Mouse (Mus musculus) liver, embryonic 15.5 days (tissue): ENCODE results near the gene 0610030E20Rik. TPM values are rescaled to one million over a fixed set of nuclear protein-coding genes. Genes with fewer than 3 reads are reported as not detected.
A peak's percentile ranks its signal among the peaks of the same experiment; 100 is the strongest.

Experiments
- ATAC-seq: fragments of 200-750 bp; cut with Nextera tagmentation; 2 replicates; pipeline ENCODE4 v1.8.0; 2017; ENCODE audit warnings: moderate number of reproducible peaks, mild to moderate bottlenecking, moderate library complexity; ENCODE audit not compliant: insufficient read depth
- H3K27ac ChIP-seq: fragments of 300-500 bp; sonication (generic); replicated peaks from 2 replicates; pipeline ENCODE4 v1.5.1; 2015; ENCODE audit warnings: mild to moderate bottlenecking, inconsistent platforms
- H3K27me3 ChIP-seq: fragments of 300-500 bp; sonication (generic); 2 replicates; pipeline ENCODE4 v1.6.1; 2015; ENCODE audit warnings: mild to moderate bottlenecking, inconsistent platforms
- H3K36me3 ChIP-seq: fragments of 300-500 bp; sonication (generic); replicated peaks from 2 replicates; pipeline ENCODE4 v1.6.1; 2015; ENCODE audit warnings: moderate library complexity, mild to moderate bottlenecking, inconsistent platforms
- H3K4me1 ChIP-seq: fragments of 300-500 bp; sonication (generic); replicated peaks from 2 replicates; pipeline ENCODE4 v1.6.1; 2015; ENCODE audit warnings: inconsistent platforms
- H3K4me2 ChIP-seq: fragments of 300-500 bp; sonication (generic); 2 replicates; pipeline ENCODE4 v1.6.1; 2015; ENCODE audit warnings: moderate library complexity, mild to moderate bottlenecking, inconsistent platforms
- H3K4me3 ChIP-seq: fragments of 300-500 bp; sonication (generic); replicated peaks from 2 replicates; pipeline ENCODE4 v1.5.1; 2015; ENCODE audit warnings: mild to moderate bottlenecking, inconsistent platforms
- H3K9ac ChIP-seq: fragments of 300-500 bp; sonication (generic); 2 replicates; pipeline ENCODE4 v1.6.1; 2015; ENCODE audit warnings: moderate library complexity, mild to moderate bottlenecking, inconsistent platforms
- H3K9me3 ChIP-seq: fragments of 300-500 bp; sonication (generic); replicated peaks from 2 replicates; pipeline ENCODE4 v1.6.1; 2016; ENCODE audit warnings: inconsistent platforms
- WGBS: fragments of 180-500 bp; shearing (Covaris S2); methylation state at CpG from one replicate; pipeline ENCODE4 v1.1.7; 2015; ENCODE audit warnings: mixed read lengths; ENCODE audit not compliant: insufficient replicate concordance; 5-methylcytosine and 5-hydroxymethylcytosine counted together
- polyA plus RNA-seq: library from polyadenylated mRNA; unstranded; fragments of >200 nt; fragmentation: Nextera tagmentation; extraction: Ambion mirVana; gene quantifications from 2 replicates; pipeline ENCODE4 v1.2.1, GENCODE M21; 2015

The 0610030E20Rik gene
- 11.6 and 14.5 TPM in 2 replicates for polyA plus RNA-seq

DNA sequence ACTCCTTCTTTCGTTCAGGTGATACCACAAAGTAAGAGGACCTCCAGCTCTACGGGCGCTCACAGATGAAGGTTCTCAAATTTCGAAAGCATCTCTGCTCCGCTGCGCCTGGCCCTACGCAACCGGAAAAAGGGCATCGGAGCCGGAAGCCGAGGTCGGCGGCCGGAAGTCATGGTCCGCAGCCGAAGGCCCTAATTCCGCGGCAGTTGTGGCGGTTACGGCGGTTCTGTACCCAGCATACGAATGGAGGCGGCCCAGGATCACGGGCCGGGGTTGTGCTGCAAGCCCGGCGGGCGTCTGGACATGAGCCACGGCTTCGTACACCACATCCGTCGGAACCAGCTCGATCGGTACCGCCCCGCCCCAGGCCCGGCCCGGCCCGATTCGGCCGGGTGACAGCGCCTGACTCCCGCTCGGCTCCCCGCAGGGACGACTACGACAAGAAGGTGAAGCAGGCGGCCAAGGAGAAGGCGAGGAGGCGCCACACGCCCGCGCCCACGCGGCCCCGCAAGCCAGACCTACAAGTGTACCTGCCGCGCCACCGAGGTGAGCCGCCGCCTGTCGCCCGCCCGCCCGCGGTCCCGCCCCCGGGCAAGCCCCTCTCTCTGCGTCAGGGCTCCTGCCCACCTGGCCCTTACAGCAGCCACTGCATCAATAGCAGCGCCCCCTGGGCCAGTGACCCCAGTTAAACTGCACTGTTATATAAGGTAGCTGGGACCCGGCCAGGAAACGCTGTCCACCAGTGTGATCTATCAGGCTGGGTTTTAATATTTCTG lies at the start of gene 0610030E20Rik:
0610030E20Rik (plus strand) TSS at position 152 of the 776 bp plus-strand sequence.
- H3K4me1 ChIP-seq = peaks cover 83% of the 10 kb centered on the region
- ATAC-seq = peak; percentile 57
- under 1% methylated on average over 68 of the region's 72 CpGs for WGBS
- peaks cover 37% of the 10 kb centered on the region for H3K36me3 ChIP-seq
- peak within 1 kb of the TSS; percentile 99 for H3K9ac ChIP-seq
- H3K4me3 ChIP-seq = peak within 1 kb of the TSS; percentile 93
- peak within 1 kb of the TSS; percentile 94 for H3K4me2 ChIP-seq
- peak within 1 kb of the TSS; percentile 93 for H3K27ac ChIP-seq
- no peaks in the 10 kb centered on the region for H3K27me3 ChIP-seq
- H3K9me3 ChIP-seq = no peaks in the 10 kb centered on the region

DNA sequence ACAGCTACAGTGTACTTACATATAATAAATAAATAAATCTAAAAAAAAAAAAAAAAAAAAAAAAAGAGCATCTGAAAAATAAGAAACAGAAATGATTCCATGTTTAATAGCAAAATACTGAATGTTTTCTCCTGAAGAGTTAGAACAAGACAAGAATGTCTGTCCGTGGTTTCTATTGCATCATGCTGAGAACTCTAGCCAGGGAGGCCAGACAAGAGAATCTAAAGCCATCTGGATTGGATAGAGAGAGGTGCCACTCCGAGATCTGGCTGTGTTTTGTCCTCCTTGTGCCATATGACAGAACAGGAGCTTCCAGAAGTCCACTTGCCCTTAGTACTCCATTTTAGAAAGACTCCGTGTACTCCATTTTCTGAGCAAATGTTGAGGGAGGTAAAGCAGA lies 49.3 kb upstream of the 0610030E20Rik start:
- H3K4me3 ChIP-seq = no peak overlapping the region
- H3K4me2 ChIP-seq = no peak overlapping the region
- H3K27me3 ChIP-seq = peaks cover 21% of the 10 kb centered on the region; the same call in 1 of the 2 replicates
- H3K9ac ChIP-seq = no peak overlapping the region
- ATAC-seq = no peak
- H3K9me3 ChIP-seq = no peaks in the 10 kb centered on the region
- no peak overlapping the region for H3K27ac ChIP-seq
- WGBS = 58% methylated on average over 3 of the region's 3 CpGs
- H3K36me3 ChIP-seq = no peaks in the 10 kb centered on the region
- peaks cover 17% of the 10 kb centered on the region for H3K4me1 ChIP-seq

DNA sequence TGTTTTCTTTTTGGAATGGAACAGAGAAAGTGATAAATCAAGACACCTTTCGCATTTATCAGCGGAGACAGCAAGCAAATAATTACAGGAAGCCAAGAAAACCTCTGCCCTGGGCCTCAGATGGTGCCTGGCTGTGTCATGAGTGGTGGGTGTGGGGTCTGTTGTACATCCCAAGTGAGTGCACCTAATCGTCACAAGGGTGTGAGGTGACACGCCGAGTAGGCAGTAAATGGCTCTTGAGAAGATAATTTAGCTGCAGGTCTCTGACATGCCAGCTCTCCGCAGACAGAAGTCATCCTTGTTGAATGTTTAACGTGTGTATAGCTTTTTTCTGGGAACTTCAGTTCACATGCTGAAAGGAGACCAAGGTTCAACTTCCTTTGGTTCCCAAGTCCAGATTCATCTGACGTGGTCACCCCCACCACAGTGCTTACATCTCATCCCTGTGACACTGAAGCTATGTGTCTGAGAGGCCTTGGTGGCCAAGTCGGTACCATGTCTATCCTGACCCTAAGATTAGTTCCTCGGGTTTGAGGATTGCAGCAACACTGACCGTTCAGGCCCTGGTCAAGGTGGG lies 44.7 kb upstream of the 0610030E20Rik start:
- WGBS = 60% methylated on average over 11 of the region's 11 CpGs
- peak; percentile 59; the same call in 1 of the 2 replicates for ATAC-seq
- H3K9me3 ChIP-seq = no peaks in the 10 kb centered on the region
- no peaks in the 10 kb centered on the region for H3K36me3 ChIP-seq
- H3K4me3 ChIP-seq = no peak overlapping the region
- H3K4me1 ChIP-seq = peaks cover 24% of the 10 kb centered on the region
- peak overlapping the region; percentile 62; the same call in 1 of the 2 replicates for H3K27ac ChIP-seq
- no peak overlapping the region for H3K9ac ChIP-seq
- H3K4me2 ChIP-seq = no peak overlapping the region
- H3K27me3 ChIP-seq = no peaks in the 10 kb centered on the region

DNA sequence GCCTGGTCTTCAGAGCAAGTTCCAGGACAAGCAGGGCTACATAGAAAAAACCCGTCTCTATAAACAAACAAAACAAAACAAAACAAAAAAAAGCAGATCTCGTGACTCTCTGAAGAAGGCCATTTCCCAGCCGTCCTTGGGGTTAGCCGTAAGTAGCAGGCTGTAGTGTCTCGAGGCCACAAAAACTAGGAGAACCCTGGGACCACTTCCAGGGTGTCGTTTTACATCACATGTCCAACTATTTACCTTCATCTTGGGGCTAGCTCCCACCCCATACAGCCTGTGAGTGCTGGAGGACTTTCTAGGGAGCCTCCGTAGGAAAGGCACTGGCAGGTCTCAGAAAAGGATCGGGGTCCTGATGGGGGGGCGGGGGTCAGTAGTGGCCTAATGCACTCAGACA lies 43.6 kb upstream of the 0610030E20Rik start:
- Histone ChIP-seq H3K9me3 (no peaks in the 10 kb centered on the region), H3K4me2 (no peak overlapping the region), H3K4me1 (peaks cover 24% of the 10 kb centered on the region), H3K36me3 (no peaks in the 10 kb centered on the region), H3K9ac (no peak overlapping the region), H3K27me3 (no peaks in the 10 kb centered on the region), H3K4me3 (no peak overlapping the region), H3K27ac (no peak overlapping the region)
- ATAC-seq = no peak
- 61% methylated on average over 9 of the region's 9 CpGs for WGBS

DNA sequence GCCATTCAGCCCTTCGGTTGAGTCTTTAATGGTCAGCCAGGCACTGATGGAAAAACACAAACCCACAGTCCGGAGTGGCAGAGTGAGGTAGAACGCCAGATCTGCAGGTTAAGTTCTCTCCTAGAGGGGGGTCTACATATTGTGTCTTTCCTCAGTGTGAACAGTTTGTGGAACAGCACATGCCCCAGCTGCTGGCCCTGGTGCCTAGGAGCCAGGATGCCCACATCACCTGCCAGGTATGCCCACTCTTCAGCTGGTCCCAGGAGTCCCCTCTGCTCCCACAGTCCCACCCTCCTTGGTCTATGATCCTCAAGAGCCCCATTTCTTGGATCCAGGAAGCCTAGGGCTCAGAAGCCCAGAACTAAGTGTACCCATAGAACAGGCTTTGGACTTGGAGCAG lies 34.9 kb upstream of the 0610030E20Rik start:
- peaks cover 39% of the 10 kb centered on the region for H3K36me3 ChIP-seq
- no peak overlapping the region for H3K9ac ChIP-seq
- H3K27ac ChIP-seq = no peak overlapping the region
- H3K4me1 ChIP-seq = no peaks in the 10 kb centered on the region
- 78% methylated on average over 3 of the region's 3 CpGs for WGBS
- H3K9me3 ChIP-seq = no peaks in the 10 kb centered on the region
- H3K4me3 ChIP-seq = no peak overlapping the region
- H3K4me2 ChIP-seq = no peak overlapping the region
- no peaks in the 10 kb centered on the region for H3K27me3 ChIP-seq
- ATAC-seq = no peak

DNA sequence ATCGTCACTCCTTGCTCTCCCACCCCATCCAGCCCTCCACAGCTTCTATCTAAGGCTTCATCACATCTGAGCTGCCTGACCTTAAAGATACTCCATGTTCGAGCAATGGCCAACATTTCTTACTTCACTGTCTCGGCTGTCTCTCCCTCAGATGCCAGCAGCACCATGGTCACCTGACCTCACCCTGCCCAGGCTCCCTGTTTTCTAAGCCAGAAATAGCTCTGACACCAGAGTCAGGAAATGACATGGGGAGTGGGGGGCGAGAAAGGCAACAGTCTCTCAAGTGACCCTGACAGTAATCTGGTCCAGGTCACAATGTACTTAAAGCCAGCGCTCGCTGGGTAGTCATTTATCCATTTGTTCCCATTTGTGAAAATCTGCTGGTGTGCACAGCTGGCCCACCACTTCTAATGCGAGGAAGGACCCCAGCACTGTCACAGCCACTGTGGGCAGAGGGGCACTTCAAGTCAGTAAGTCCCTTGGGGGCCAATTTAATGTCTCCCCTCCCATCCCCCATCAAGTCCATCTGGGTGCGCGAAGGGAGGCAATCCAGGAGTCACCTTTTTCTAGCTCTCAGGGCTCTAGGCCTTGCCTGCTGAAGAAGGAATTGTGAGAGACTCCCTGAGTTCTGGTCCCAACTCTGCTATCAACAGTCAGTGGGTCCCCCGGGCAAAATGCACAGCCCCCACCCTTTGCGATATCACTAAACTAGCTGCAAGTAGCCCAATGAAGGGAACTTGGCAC lies 33.8 kb upstream of the 0610030E20Rik start:
- WGBS = 76% methylated on average over 11 of the region's 11 CpGs
- no peaks in the 10 kb centered on the region for H3K4me1 ChIP-seq
- ATAC-seq = no peak
- H3K36me3 ChIP-seq = peaks cover 50% of the 10 kb centered on the region
- H3K27me3 ChIP-seq = no peaks in the 10 kb centered on the region
- no peaks in the 10 kb centered on the region for H3K9me3 ChIP-seq
- no peak overlapping the region for H3K27ac ChIP-seq
- no peak overlapping the region for H3K4me2 ChIP-seq
- no peak overlapping the region for H3K9ac ChIP-seq
- no peak overlapping the region for H3K4me3 ChIP-seq

DNA sequence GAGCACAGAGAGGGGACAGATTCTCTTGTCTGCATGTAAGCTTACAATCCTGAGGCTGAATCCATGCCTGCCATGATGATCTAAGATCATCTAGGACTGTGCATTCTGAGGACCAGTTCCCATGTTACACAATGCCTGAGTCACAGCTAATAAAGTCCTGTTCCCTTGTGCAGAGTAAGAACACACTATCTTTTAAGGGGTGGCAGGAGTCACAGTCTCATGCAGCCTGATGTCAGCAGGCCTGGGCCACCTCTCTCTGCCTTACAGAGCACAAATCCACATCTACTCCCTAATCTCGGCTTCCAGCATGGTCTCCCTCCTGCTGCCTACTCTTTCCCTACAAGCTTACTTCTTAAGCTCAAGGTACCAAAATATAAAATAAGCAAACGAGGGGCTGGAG lies 31.7 kb upstream of the 0610030E20Rik start:
- no peaks in the 10 kb centered on the region for H3K9me3 ChIP-seq
- ATAC-seq = no peak
- peaks cover 71% of the 10 kb centered on the region for H3K36me3 ChIP-seq
- no peak overlapping the region for H3K9ac ChIP-seq
- H3K4me3 ChIP-seq = no peak overlapping the region
- H3K4me1 ChIP-seq = 0 out of 2 replicates have a peak, but pooled peaks cover 3% of the 10 kb centered on the region
- no peak overlapping the region for H3K27ac ChIP-seq
- WGBS = 67% methylated on average over 2 of the region's 2 CpGs
- no peaks in the 10 kb centered on the region for H3K27me3 ChIP-seq
- no peak overlapping the region for H3K4me2 ChIP-seq

DNA sequence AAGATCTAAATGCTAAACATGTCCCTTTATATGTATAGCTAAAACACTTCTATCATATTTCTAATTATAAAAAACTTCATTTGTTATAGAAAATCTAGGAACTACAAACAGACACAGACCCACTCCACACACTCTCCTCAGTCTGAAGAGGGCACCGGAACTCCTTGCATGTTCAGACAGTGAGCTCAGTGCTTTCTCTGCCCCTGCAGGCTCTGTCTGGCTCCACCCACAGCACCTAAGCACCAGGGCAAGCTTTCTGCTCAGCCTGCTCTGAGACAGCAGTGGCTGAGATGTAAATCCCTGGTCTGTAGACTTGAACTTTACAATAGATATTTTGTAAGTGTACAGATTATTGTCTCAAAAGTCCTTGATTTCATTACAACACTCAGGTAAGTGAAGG lies 31.1 kb upstream of the 0610030E20Rik start:
- WGBS = 60% methylated on average over 1 of the region's 1 CpGs

DNA sequence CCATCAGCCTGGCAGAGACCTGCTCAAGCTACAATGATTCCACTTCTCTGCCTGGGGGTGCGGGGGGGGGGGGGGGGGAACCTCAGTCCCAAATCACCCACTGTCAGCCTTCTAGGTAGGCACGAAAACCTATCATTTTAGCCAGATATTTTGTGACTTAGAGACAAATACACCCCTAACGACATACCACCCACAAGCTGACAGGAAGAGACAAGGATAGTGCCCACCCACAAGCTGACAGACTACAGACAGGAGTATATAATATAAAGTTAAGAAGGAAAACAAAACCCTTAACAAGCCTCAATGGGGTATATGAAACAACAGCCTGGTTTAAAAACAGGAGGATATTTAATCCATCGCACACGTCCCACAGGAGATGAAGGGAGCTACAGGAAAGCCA lies 28.7 kb upstream of the 0610030E20Rik start:
- Histone ChIP-seq H3K36me3 (peaks cover 87% of the 10 kb centered on the region), H3K4me2 (no peak overlapping the region), H3K4me3 (no peak overlapping the region), H3K27me3 (no peaks in the 10 kb centered on the region), H3K9ac (no peak overlapping the region), H3K4me1 (peaks cover 10% of the 10 kb centered on the region), H3K9me3 (no peaks in the 10 kb centered on the region), H3K27ac (no peak overlapping the region)
- WGBS = 49% methylated on average over 5 of the region's 5 CpGs
- ATAC-seq = no peak; the same call in 1 of the 2 replicates

More for the DNA sequence above, 31.1 kb upstream of the 0610030E20Rik start:
- Histone ChIP-seq H3K4me2 (no peak overlapping the region), H3K9me3 (no peaks in the 10 kb centered on the region), H3K4me3 (no peak overlapping the region), H3K27me3 (no peaks in the 10 kb centered on the region), H3K9ac (no peak overlapping the region), H3K27ac (no peak overlapping the region), H3K36me3 (peaks cover 78% of the 10 kb centered on the region), H3K4me1 (0 out of 2 replicates have a peak, but pooled peaks cover 3% of the 10 kb centered on the region)
- ATAC-seq = no peak

DNA sequence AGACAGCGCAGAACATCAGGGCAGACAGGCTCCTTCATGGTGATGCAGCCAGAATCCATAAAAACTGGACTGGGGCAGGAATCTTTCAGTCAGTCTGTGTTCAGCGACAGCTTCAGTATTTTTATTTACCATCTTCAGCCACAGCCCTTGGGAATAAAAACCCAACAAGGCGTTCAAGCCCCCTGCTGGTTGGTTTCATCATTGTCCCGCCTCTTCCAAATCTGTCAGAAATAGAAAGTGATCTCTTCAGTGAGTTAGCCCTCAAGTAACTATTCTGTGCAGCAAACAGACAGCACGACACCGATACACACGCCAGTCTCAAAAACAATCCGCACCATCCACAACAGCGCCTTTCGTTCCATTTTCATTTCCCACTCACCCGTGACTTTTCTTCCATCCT lies 28.1 kb upstream of the 0610030E20Rik start:
- no peak for ATAC-seq
- peaks cover 90% of the 10 kb centered on the region for H3K36me3 ChIP-seq
- WGBS = 73% methylated on average over 11 of the region's 11 CpGs

DNA sequence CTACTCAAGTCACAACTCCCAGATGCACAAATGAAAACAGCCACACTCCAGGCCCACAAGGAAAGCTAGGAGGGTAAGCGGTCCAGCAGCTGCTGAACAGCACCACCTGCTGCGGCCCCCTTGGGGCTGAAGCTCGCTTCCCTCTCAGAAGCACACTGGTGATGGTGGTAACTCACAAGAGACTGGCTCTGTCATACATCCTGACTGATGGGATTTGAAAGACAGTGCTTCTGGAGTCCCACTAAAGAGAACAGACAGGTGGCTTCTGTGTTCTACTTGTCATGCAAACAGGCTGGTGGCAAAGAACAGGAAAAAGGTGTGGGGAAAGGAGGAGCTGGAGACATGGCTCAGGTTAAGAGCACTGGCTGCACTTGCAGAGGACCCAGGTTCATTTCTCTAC lies 24.2 kb upstream of the 0610030E20Rik start:
- Histone ChIP-seq H3K4me2 (no peak overlapping the region), H3K27me3 (no peaks in the 10 kb centered on the region), H3K4me3 (no peak overlapping the region), H3K9me3 (no peaks in the 10 kb centered on the region), H3K27ac (peak overlapping the region; percentile 85; the same call in 1 of the 2 replicates), H3K9ac (0 out of 2 replicates have a peak overlapping the region, but pooled peaks have one; percentile 1), H3K4me1 (peaks cover 24% of the 10 kb centered on the region), H3K36me3 (peaks cover 100% of the 10 kb centered on the region)
- no peak for ATAC-seq
- 94% methylated on average over 3 of the region's 3 CpGs for WGBS

More for the DNA sequence above, 28.1 kb upstream of the 0610030E20Rik start:
- H3K9me3 ChIP-seq = no peaks in the 10 kb centered on the region
- H3K4me1 ChIP-seq = peaks cover 16% of the 10 kb centered on the region
- no peak overlapping the region for H3K27ac ChIP-seq
- H3K27me3 ChIP-seq = no peaks in the 10 kb centered on the region
- no peak overlapping the region for H3K4me3 ChIP-seq
- no peak overlapping the region for H3K4me2 ChIP-seq
- H3K9ac ChIP-seq = no peak overlapping the region
